Mouse (Mus musculus) lung, embryonic 15.5 days (tissue): ENCODE measurements around the gene Prkcb. TPM values are rescaled to one million over a fixed set of nuclear protein-coding genes. Genes with fewer than 3 reads are reported as not detected.

Experiments
- ATAC-seq: fragments of 200-750 bp; cut with Nextera tagmentation; 2 replicates; pipeline ENCODE4 v1.8.0; 2017; ENCODE audit warnings: moderate number of reproducible peaks, borderline replicate concordance; ENCODE audit not compliant: low FRiP score, low TSS enrichment; ENCODE audit errors: extremely low read depth
- H3K27ac ChIP-seq: fragments of 300-500 bp; sonication (generic); 2 replicates; pipeline ENCODE4 v1.5.1; 2015; ENCODE audit warnings: moderate library complexity, mild to moderate bottlenecking, inconsistent platforms
- H3K27me3 ChIP-seq: fragments of 300-500 bp; sonication (generic); 2 replicates; pipeline ENCODE4 v1.6.1; 2015; ENCODE audit warnings: inconsistent platforms
- H3K36me3 ChIP-seq: fragments of 300-500 bp; sonication (generic); 2 replicates; pipeline ENCODE4 v1.6.1; 2015; ENCODE audit warnings: inconsistent platforms
- H3K4me1 ChIP-seq: fragments of 300-500 bp; sonication (generic); 2 replicates; pipeline ENCODE4 v1.6.1; 2015; ENCODE audit warnings: inconsistent platforms
- H3K4me2 ChIP-seq: fragments of 300-500 bp; sonication (generic); 2 replicates; pipeline ENCODE4 v1.6.1; 2015; ENCODE audit warnings: inconsistent platforms, mild to moderate bottlenecking, moderate library complexity
- H3K4me3 ChIP-seq: fragments of 300-500 bp; sonication (generic); 2 replicates; pipeline ENCODE4 v1.5.1; 2015; ENCODE audit warnings: mild to moderate bottlenecking, inconsistent platforms
- H3K9ac ChIP-seq: fragments of 300-500 bp; sonication (generic); 2 replicates; pipeline ENCODE4 v1.6.1; 2015; ENCODE audit warnings: inconsistent platforms
- H3K9me3 ChIP-seq: fragments of 300-500 bp; sonication (generic); 2 replicates; pipeline ENCODE4 v1.6.1; 2016; ENCODE audit warnings: inconsistent platforms
- WGBS: fragments of 180-500 bp; shearing (Covaris S2); methylation state at CpG from one replicate; pipeline ENCODE4 v1.1.7; 2015; 5-methylcytosine and 5-hydroxymethylcytosine counted together
- polyA plus RNA-seq: library from polyadenylated mRNA; unstranded; fragments of >200 nt; fragmentation: Nextera tagmentation; extraction: Ambion mirVana; gene quantifications from 2 replicates; pipeline ENCODE4 v1.2.1, GENCODE M21; 2015

The Prkcb gene
- polyA plus RNA-seq, 1 experiment from 2014 or later: 7.1 TPM

DNA sequence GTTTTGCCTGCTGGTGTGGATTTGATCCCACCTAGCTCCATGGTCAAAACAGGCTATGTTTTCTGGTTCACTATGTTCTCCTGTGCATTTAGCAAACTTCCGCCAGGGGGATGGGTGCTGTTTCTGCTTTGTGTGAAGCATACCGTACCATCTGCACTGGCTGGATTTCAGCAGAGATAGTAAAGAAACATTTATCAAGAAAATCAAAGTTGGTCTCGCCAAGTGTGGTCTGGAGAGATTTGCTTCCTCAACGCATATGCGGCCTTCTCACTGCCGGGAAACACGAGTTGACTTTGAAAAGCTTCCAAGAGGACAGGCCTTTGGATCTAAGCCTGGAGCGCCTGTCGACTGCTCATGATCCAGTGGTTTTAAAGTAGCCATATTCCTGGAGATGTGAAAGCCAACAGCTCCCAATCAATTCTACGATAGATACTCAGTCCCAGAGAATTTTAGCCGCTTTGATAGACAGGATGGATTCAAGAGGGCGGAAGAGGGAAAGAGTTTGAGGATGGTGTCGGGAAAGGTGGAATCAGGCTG, 223.9 kb downstream of the Prkcb start:
- Histone ChIP-seq H3K9ac (no peak overlapping the region), H3K4me1 (peaks cover 24% of the 10 kb centered on the region), H3K27me3 (no peaks in the 10 kb centered on the region), H3K36me3 (no peaks in the 10 kb centered on the region), H3K9me3 (no peaks in the 10 kb centered on the region), H3K4me3 (no peak overlapping the region), H3K4me2 (no peak overlapping the region), H3K27ac (peak overlapping the region; percentile 42)
- ATAC-seq: peak; percentile 74
- WGBS: 41% methylated on average over 13 of the region's 13 CpGs

DNA sequence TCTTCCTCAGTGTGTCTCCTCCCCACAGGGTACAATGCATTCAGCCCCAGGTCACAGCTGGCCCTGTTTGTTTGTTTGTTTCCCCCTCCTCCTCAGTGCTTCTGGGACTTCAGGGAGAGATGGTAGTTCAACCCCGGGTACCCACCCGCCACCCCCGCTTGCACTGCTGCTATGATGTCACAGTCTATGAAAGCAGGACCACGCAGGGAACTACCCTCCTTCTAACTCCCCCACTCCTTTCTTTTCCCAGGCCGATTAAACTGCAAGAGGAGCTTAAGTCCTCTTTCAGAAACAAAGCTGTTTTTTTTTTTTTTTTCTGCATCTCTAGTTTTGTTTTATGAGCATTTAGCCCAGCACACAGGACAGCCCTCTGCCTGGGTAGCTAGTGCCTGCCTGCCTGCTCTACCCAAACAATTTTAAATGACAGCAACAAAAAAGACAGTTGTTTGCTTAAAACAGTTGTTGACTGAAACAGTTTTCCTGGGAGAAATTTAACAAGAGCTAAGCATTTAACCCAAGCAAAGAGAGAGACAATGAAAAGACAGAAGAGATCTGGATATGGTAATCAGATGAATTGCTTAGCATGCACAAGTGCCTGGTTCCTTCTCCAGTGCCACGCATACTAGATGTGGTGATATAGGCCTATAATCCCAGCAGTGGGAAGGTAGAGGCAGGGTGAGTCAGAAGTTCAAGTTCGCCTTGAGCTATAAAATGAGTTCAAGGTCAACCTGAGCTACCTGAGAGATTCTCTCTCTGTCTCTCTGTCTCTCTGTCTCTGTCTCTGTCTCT, 232.5 kb downstream of the Prkcb start:
- ATAC-seq: no peak
- no peaks in the 10 kb centered on the region for H3K27me3 ChIP-seq

DNA sequence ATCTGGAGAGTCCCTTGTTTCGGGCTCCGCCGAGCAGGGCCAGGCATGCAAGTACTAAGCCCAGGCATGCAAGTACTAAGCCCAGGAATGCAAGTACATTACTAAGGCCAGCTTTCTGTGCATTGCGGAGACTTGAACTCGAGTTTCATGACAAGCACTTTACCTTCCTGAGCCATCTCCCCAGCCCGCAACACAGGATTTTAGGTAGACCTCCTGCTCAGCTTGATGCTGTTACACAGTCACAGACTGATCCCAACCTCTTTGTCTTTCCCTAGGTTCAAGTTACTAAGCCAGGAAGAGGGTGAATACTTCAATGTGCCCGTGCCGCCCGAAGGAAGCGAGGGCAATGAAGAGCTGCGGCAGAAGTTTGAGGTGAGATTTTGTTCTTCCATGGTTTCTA, 239.7 kb downstream of the Prkcb start:
- no peak for ATAC-seq
- WGBS: 93% methylated on average over 11 of the region's 11 CpGs
- no peak overlapping the region for H3K4me2 ChIP-seq
- no peak overlapping the region for H3K9ac ChIP-seq
- H3K27me3 ChIP-seq: no peaks in the 10 kb centered on the region
- no peak overlapping the region for H3K4me3 ChIP-seq
- no peaks in the 10 kb centered on the region for H3K4me1 ChIP-seq
- H3K27ac ChIP-seq: no peak overlapping the region
- no peaks in the 10 kb centered on the region for H3K36me3 ChIP-seq
- H3K9me3 ChIP-seq: no peaks in the 10 kb centered on the region

More for the DNA sequence above, 232.5 kb downstream of the Prkcb start:
- Histone ChIP-seq H3K9ac (no peak overlapping the region), H3K4me1 (0 out of 2 replicates have a peak, but pooled peaks cover 3% of the 10 kb centered on the region), H3K36me3 (no peaks in the 10 kb centered on the region), H3K4me2 (no peak overlapping the region), H3K4me3 (no peak overlapping the region), H3K27ac (no peak overlapping the region), H3K9me3 (no peaks in the 10 kb centered on the region)
- 55% methylated on average over 7 of the region's 7 CpGs for WGBS

DNA sequence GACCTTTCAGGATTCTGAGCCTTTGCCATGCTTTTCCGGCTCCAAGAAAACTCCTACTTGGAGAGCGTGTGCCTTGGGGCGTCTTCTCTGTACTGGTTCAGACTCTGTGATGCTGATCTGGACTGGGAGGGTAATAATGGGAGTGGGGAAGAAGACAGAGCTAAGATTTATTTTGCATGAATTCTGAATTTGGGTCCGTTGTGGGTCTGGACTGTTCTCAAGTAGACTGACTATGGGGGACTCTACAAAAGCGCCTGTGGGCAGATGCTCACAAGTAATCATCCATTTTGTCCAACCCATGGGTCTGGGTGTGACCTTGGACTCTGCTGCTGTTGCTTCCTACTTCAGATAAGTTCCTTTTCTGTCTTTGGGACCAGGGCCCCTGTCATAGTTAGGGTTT, 240.1 kb downstream of the Prkcb start:
- WGBS: 95% methylated on average over 5 of the region's 5 CpGs
- no peak for ATAC-seq
- no peak overlapping the region for H3K4me2 ChIP-seq
- no peaks in the 10 kb centered on the region for H3K36me3 ChIP-seq
- H3K27ac ChIP-seq: no peak overlapping the region
- no peaks in the 10 kb centered on the region for H3K4me1 ChIP-seq
- no peaks in the 10 kb centered on the region for H3K27me3 ChIP-seq
- no peak overlapping the region for H3K4me3 ChIP-seq
- no peak overlapping the region for H3K9ac ChIP-seq
- no peaks in the 10 kb centered on the region for H3K9me3 ChIP-seq

DNA sequence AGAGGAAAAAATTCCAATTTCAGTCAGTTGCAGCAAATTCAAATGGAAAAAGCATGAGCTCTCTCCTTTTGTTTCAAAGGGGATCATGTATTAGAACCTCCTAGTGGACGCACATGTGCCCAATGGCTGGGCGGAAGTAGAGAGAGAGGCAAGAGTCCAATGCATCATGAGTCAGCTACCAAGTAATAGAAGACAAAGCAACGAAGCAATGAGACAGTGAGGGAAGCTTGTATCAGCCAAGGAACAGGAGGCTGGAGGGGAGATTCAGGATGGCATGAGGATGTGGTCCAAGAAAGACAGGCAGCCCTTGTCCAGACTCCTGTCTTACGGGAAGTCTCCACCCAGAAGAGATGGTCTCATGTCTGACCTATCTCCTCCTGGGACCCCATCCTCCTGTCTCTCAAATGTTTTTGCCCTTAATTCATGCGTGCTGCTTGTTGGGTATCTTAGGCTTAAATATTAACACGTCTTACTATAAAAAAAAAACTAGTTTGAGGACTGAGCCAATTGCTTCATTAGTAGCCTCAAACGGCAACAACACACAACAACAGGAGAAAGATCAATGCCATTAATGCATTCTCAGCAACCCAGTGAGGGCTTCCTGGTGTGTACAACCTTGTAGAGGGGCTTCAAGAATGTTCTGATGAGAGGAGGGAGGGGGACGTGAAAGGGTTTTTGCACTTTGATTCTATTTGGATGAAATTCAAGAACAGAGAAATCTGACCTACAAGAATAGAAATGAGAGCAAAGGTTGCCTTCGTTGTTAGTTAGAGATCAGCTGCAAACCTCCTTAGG, 245.2 kb downstream of the Prkcb start:
- no peaks in the 10 kb centered on the region for H3K36me3 ChIP-seq
- ATAC-seq: no peak
- no peak overlapping the region for H3K4me2 ChIP-seq
- no peaks in the 10 kb centered on the region for H3K9me3 ChIP-seq
- H3K4me3 ChIP-seq: no peak overlapping the region
- no peaks in the 10 kb centered on the region for H3K27me3 ChIP-seq
- 83% methylated on average over 9 of the region's 9 CpGs for WGBS
- no peaks in the 10 kb centered on the region for H3K4me1 ChIP-seq
- no peak overlapping the region for H3K27ac ChIP-seq
- no peak overlapping the region for H3K9ac ChIP-seq

DNA sequence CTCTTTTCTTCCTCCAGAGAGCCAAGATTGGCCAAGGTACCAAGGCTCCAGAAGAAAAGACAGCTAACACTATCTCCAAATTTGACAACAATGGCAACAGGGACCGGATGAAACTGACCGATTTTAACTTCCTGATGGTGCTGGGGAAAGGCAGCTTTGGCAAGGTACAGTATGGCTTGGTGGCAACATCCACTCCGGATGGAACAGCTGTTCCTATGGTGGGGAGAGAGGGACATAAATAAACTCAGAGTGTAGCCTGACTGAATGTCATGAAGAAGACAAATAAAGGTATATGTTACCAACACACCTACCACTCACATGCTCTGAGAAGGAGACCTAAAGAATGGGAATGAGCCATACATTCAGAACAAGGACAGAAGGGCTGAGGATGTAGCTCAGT, 256.1 kb downstream of the Prkcb start:
- Histone ChIP-seq H3K4me1 (no peaks in the 10 kb centered on the region), H3K27me3 (no peaks in the 10 kb centered on the region), H3K9ac (no peak overlapping the region), H3K9me3 (no peaks in the 10 kb centered on the region), H3K4me3 (no peak overlapping the region), H3K36me3 (no peaks in the 10 kb centered on the region), H3K27ac (no peak overlapping the region), H3K4me2 (no peak overlapping the region)
- ATAC-seq: no peak
- WGBS: 70% methylated on average over 3 of the region's 3 CpGs

DNA sequence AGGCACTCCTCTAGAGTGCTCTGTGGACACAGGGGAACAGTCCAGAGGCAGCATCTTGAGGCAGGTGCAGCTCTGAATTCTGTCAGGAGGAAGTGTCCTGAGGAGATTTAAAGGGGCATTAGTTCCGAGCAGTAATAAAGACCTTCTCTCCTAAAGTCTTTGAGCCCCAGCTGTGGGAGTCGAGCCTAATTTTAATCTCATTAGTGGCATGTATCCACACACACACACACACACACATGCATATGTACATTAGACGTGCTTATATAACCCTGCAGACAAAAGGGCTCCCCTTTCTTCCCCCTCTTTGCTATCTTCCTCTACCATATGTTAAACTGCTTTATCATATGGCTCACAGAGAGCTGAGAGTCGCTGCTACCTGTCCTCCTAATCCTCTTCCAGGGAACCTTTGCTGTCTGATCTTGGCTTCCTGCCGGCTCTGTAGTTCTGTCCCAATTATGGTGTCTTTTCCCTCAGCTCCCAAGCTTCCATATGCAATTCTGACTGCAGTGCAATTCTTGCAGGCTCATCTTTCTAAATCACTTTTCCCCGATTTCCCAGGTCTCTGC, 268.1 kb downstream of the Prkcb start:
- H3K27me3 ChIP-seq: no peaks in the 10 kb centered on the region
- WGBS: 55% methylated on average over 6 of the region's 6 CpGs

DNA sequence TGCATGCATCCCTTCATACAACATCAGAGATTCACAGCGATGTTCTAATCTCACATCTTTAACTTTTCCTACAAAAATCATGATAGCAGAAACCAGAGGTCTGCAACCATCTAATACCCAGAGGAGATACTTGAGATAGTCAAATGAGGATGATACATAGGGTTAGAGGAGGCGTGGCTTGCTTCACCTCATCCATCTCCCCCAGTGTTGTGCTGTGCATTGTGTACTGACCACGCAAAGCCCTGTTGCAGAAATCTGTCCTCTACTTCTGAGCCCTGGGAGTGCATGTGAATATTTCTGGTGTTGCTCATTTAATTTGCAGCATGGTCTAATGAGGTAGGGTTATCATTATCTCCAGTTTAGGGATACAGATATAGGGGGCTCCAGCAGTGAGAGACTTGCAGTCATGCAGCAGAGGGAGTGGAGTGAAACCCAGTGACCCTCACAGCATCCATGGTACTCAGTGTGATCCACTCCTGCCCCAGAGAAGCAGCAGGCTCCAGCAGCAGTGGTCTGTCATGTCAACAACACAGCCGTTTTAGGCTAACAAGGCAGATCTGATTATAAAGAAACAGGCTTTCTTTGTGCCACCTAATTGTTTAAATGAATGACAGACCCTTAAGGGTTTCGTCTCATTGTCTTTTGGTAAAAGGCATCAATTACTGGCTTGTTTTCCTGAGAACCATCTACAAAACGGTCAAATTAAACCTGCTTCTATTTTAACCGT, 269.7 kb downstream of the Prkcb start:
- Histone ChIP-seq H3K27ac (peak overlapping the region; percentile 1; the same call in 1 of the 2 replicates), H3K27me3 (no peaks in the 10 kb centered on the region), H3K4me2 (no peak overlapping the region), H3K4me3 (no peak overlapping the region), H3K9ac (no peak overlapping the region), H3K36me3 (no peaks in the 10 kb centered on the region), H3K4me1 (peaks cover 19% of the 10 kb centered on the region), H3K9me3 (no peaks in the 10 kb centered on the region)
- WGBS: 37% methylated on average over 7 of the region's 7 CpGs
- ATAC-seq: no peak; the same call in 1 of the 2 replicates

More for the DNA sequence above, 268.1 kb downstream of the Prkcb start:
- Histone ChIP-seq H3K9me3 (no peaks in the 10 kb centered on the region), H3K4me1 (peaks cover 12% of the 10 kb centered on the region; the same call in 1 of the 2 replicates), H3K27ac (no peak overlapping the region), H3K9ac (no peak overlapping the region), H3K4me3 (no peak overlapping the region), H3K36me3 (no peaks in the 10 kb centered on the region), H3K4me2 (no peak overlapping the region)
- ATAC-seq: no peak

DNA sequence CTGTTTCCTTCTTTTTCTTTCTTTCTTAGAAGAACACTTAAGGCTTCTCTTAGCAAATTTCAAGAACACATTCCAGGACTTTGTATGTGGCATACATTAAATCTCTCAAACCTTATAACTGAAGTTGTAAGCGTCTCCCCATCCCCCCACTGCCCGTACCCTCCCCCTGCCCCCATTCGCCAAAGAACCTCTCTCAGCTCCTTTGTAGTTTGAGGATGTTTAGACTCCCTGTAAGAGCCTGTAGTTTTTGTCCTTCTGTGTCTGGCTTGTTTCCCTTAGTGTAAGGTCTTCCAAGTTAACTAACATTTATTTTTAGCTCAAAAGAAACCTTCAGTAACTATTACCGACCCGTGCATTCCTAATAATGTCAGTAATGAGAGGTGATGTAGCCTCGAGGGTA, 270.4 kb downstream of the Prkcb start:
- Histone ChIP-seq H3K9me3 (no peaks in the 10 kb centered on the region), H3K27me3 (no peaks in the 10 kb centered on the region), H3K9ac (no peak overlapping the region), H3K27ac (peak overlapping the region; percentile 54), H3K4me3 (no peak overlapping the region), H3K4me1 (peaks cover 19% of the 10 kb centered on the region), H3K36me3 (no peaks in the 10 kb centered on the region), H3K4me2 (no peak overlapping the region)
- ATAC-seq: peak; percentile 58; the same call in 1 of the 2 replicates
- WGBS: 14% methylated on average over 6 of the region's 6 CpGs

DNA sequence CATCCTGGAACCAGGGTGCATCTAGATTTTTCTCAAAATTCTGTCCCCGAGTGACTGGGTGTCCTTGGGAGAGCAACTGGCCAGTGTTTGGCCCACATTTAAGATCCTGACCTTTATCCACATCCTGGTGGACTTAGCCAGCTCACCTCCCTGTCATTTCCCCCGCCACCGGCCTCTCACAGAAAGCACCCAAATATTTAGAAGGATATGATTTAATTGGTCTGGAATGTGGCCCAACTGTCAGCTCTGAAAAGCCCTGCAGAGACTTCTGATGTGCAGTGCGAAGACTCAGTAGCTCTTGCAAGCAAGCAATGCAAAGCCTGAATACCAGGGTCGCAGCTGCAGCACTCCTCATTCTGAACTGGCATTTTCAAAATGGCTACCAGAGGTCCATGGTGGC, 274.0 kb downstream of the Prkcb start:
- Histone ChIP-seq H3K9ac (no peak overlapping the region), H3K4me3 (no peak overlapping the region), H3K4me2 (no peak overlapping the region), H3K27me3 (no peaks in the 10 kb centered on the region), H3K9me3 (no peaks in the 10 kb centered on the region; the same call in 1 of the 2 replicates), H3K4me1 (peaks cover 19% of the 10 kb centered on the region), H3K27ac (no peak overlapping the region), H3K36me3 (no peaks in the 10 kb centered on the region)
- ATAC-seq: no peak
- whole genome bisulfite sequencing: 23% methylated on average over 5 of the region's 5 CpGs

DNA sequence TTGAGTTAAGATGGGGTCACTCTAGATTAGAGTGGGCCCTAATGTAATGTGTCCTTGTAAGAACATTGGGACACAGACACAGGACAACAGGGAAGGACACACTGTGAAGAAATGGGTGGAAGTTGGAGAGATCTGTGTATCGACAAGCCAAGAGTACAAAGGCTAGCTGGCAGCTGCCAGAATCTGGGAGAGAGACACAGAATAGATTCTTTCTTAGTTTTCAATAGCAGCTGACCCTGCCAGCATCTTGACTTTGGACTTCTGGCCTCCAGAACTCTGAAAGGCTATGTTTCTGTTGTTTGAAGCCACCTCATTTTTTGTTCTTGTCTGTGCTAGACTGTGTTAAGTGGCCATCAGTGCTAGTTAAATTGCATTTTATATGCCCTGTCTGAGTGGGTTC, 276.8 kb downstream of the Prkcb start:
- Histone ChIP-seq H3K4me3 (no peak overlapping the region), H3K27ac (no peak overlapping the region), H3K4me2 (no peak overlapping the region), H3K9me3 (no peaks in the 10 kb centered on the region; the same call in 1 of the 2 replicates), H3K27me3 (no peaks in the 10 kb centered on the region), H3K9ac (no peak overlapping the region), H3K36me3 (no peaks in the 10 kb centered on the region), H3K4me1 (peaks cover 12% of the 10 kb centered on the region)
- no peak for ATAC-seq
- 76% methylated on average over 1 of the region's 1 CpGs for WGBS
